Mouse (Mus musculus) kidney, postnatal 25 days (tissue): Measurements from ENCODE around the gene Gm17359.
A peak's percentile ranks its signal among the peaks of the same experiment; 100 is the strongest.

ENCODE experiments used
- DNase-seq, 2 experiments: peaks; one replicate each; pipeline ENCODE4 v3.0.0; 2021; ENCODE audit warnings: mixed read lengths in 2 of 2

The Gm17359 gene

GRCm38 (mm10) chr3:79358721-79359120 lies 22.3 kb downstream of the Gm17359 start:
- DNase-seq, result no peak

GRCm38 (mm10) chr3:79360317-79361101 lies 24.0 kb downstream of the Gm17359 start:
- no peak for DNase-seq

GRCm38 (mm10) chr3:79366098-79366497 lies 29.6 kb downstream of the Gm17359 start:
- no peak for DNase-seq

GRCm38 (mm10) chr3:79368306-79368705 lies 31.8 kb downstream of the Gm17359 start:
- peak; percentile 45 to 68 for DNase-seq

GRCm38 (mm10) chr3:79370385-79370929 lies 34.0 kb downstream of the Gm17359 start:
- DNase-seq, result no peak

GRCm38 (mm10) chr3:79371506-79372195 lies 35.2 kb downstream of the Gm17359 start:
- no peak for DNase-seq

- no peak for DNase-seq
Measured at GRCm38 (mm10) chr3:79373930-79374329, 37.5 kb downstream of the Gm17359 start.

GRCm38 (mm10) chr3:79378086-79378485 lies 41.6 kb downstream of the Gm17359 start:
- no peak for DNase-seq

GRCm38 (mm10) chr3:79379255-79379836 lies 42.9 kb downstream of the Gm17359 start:
- no peak for DNase-seq

- DNase-seq, result no peak
Measured at GRCm38 (mm10) chr3:79379873-79380595, 43.6 kb downstream of the Gm17359 start.

- DNase-seq, result no peak
Measured at GRCm38 (mm10) chr3:79381398-79381797, 44.9 kb downstream of the Gm17359 start.

GRCm38 (mm10) chr3:79385434-79386029 lies 49.1 kb downstream of the Gm17359 start:
- DNase-seq, result no peak

GRCm38 (mm10) chr3:79389081-79389480 lies 52.6 kb downstream of the Gm17359 start:
- no peak for DNase-seq

GRCm38 (mm10) chr3:79400552-79400951 lies 64.1 kb downstream of the Gm17359 start:
- no peak for DNase-seq

GRCm38 (mm10) chr3:79402056-79402455 lies 65.6 kb downstream of the Gm17359 start:
- no peak for DNase-seq

- no peak for DNase-seq
Measured at GRCm38 (mm10) chr3:79408546-79408945, 72.1 kb downstream of the Gm17359 start.

GRCm38 (mm10) chr3:79409927-79410628 lies 73.6 kb downstream of the Gm17359 start:
- DNase-seq, result no peak

- DNase-seq, result no peak
Measured at GRCm38 (mm10) chr3:79410629-79410995, 74.2 kb downstream of the Gm17359 start.

GRCm38 (mm10) chr3:79411666-79412065 lies 75.2 kb downstream of the Gm17359 start:
- DNase-seq, result no peak

GRCm38 (mm10) chr3:79413492-79413891 lies 77.0 kb downstream of the Gm17359 start:
- no peak for DNase-seq

- no peak for DNase-seq
Measured at GRCm38 (mm10) chr3:79415081-79415480, 78.6 kb downstream of the Gm17359 start.

GRCm38 (mm10) chr3:79415929-79416328 lies 79.5 kb downstream of the Gm17359 start:
- DNase-seq, result no peak
